Mouse (Mus musculus): ENCODE data around the gene Csn2. TPM values are rescaled to one million over a fixed set of nuclear protein-coding genes. Genes with fewer than 3 reads are reported as not detected.

Gene Csn2
- polyA plus RNA-seq (2016; fragmentation: Nextera tagmentation; extraction: Ambion mirVana), result not detected in 2 replicates

DNA sequence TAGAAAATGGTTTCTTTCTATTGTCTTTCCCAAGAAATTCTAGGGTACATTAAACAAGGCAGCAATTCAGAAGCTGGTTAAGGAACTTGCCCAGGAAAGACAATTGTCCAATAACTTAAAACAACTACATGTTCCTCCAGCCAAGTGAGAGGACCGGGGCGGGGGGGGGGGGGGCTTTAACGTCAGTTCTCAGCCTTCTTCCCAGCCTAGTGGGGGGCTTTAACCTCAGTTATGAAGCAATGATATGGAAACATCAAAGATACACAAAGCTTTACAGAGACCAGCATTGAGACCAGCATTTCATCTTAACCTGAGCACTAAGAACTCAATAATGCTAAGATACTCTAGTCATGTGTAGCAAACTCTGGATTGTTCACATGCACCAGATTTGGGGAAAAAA is at the start of gene Csn2:
TSS of gene Csn2 (minus strand) at position 101 of the 400 bp plus-strand sequence.
- Histone ChIP-seq H3K36me3 (no peaks in the 10 kb centered on the region), H3K4me1 (no peaks in the 10 kb centered on the region), H3K27me3 (replicated peaks) (no peaks in the 10 kb centered on the region), H3K9me3 (replicated peaks) (no peaks in the 10 kb centered on the region), H3K9ac (no peak within 1 kb of the TSS), H3K4me3 (no peak within 1 kb of the TSS), H3K4me2 (no peak within 1 kb of the TSS), H3K27ac (no peak within 1 kb of the TSS)
- WGBS (ENCODE audit: insufficient replicate concordance), result 59% methylated on average over 3 of the region's 3 CpGs
- no peak for ATAC-seq

- no peak overlapping the region for H3K4me3 ChIP-seq
- no peaks in the 10 kb centered on the region for H3K9me3 ChIP-seq (replicated peaks)
- H3K4me2 ChIP-seq, result no peak overlapping the region
- H3K27me3 ChIP-seq (replicated peaks), result no peaks in the 10 kb centered on the region
- no peak overlapping the region for H3K9ac ChIP-seq
- no peak overlapping the region for H3K27ac ChIP-seq
- H3K4me1 ChIP-seq, result no peaks in the 10 kb centered on the region
- no peak for ATAC-seq
- no peaks in the 10 kb centered on the region for H3K36me3 ChIP-seq
Observed at GRCm38 (mm10) chr5:87734821-87735220, 35.4 kb upstream of the Csn2 start.

DNA sequence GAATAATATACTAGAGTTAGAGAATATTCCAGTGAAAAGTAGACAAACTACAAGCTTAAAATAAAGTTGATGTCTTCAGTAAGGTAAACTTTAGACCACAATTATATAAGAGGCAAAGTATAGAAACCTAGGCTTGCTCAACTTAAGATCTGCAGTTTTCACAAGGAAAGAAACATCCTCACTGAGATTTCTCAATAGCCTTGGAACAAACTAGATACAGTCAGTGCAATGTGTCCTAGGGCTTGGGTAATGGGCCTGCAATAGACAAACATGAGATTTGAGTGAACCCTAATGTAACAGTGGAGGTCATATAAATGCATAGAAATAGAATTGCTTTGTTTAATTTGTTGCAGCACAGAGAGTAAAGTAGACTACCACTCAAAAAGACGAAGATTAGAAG is 6.5 kb upstream of the Csn2 start:
- Histone ChIP-seq H3K9ac (no peak overlapping the region), H3K36me3 (no peaks in the 10 kb centered on the region), H3K4me2 (no peak overlapping the region), H3K9me3 (replicated peaks) (no peaks in the 10 kb centered on the region), H3K27me3 (replicated peaks) (no peaks in the 10 kb centered on the region), H3K4me1 (no peaks in the 10 kb centered on the region), H3K4me3 (no peak overlapping the region), H3K27ac (no peak overlapping the region)
- no peak for ATAC-seq
- 28% methylated on average over 1 of the region's 1 CpGs for WGBS (ENCODE audit: insufficient replicate concordance)

- H3K27me3 ChIP-seq (replicated peaks), result no peaks in the 10 kb centered on the region
- H3K4me1 ChIP-seq, result no peaks in the 10 kb centered on the region
- H3K4me2 ChIP-seq, result no peak within 1 kb of the TSS
- H3K9me3 ChIP-seq (replicated peaks), result no peaks in the 10 kb centered on the region
- H3K36me3 ChIP-seq, result no peaks in the 10 kb centered on the region
- no peak within 1 kb of the TSS for H3K4me3 ChIP-seq
- no peak for ATAC-seq
- no peak within 1 kb of the TSS for H3K9ac ChIP-seq
- no peak within 1 kb of the TSS for H3K27ac ChIP-seq
Observed at GRCm38 (mm10) chr5:87665908-87666307, 33.5 kb downstream of the Csn2 start, which contains the start of gene Csn1s1. Gene Csn1s1 (plus strand): TSS chr5:87666208.

DNA sequence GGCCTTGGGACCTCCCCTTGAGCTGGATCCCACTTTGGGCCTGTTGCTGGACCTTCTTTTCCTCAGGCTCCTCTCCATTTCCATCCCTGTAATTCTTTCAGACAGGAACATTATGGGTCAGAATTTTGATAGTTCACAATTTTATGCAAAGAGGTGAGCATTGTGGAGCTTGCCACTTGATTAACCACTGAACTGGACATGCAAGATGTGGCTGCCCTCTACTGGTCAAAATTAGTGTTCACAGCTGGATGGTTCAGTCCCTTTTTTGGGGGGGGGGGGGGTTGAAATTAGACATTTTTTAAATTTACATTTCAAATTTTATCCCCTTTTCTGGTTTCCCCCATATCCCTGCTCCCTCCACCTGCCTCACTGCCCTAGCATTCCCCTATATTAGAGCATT is 56.6 kb downstream of the Csn2 start:
- Histone ChIP-seq H3K36me3 (no peaks in the 10 kb centered on the region), H3K4me1 (no peaks in the 10 kb centered on the region), H3K27me3 (replicated peaks) (no peaks in the 10 kb centered on the region), H3K9me3 (replicated peaks) (no peaks in the 10 kb centered on the region), H3K4me3 (no peak overlapping the region), H3K4me2 (no peak overlapping the region), H3K27ac (no peak overlapping the region), H3K9ac (no peak overlapping the region)
- ATAC-seq, result no peak

Other genes starting within 250 kb of the Csn2 start
- not detected in 2 replicates for gene Ugt2a2, start 217.4 kb downstream of the Csn2 start, polyA plus RNA-seq (2016; fragmentation: Nextera tagmentation; extraction: Ambion mirVana)
- gene Gm43638, start 212.8 kb downstream of the Csn2 start, polyA plus RNA-seq (2016; fragmentation: Nextera tagmentation; extraction: Ambion mirVana), result not detected in 2 replicates
- not detected in 2 replicates for gene Ugt2a1, start 208.8 kb downstream of the Csn2 start, polyA plus RNA-seq (2016; fragmentation: Nextera tagmentation; extraction: Ambion mirVana)
- gene Sult1b1, start 161.4 kb downstream of the Csn2 start, polyA plus RNA-seq (2016; fragmentation: Nextera tagmentation; extraction: Ambion mirVana), result 0.48 and 0.64 TPM in 2 replicates
- gene Sult1d1, start 130.6 kb downstream of the Csn2 start, polyA plus RNA-seq (2016; fragmentation: Nextera tagmentation; extraction: Ambion mirVana), result 0.89 and 1.0 TPM in 2 replicates
- not detected in 2 replicates for gene Sult1e1, start 108.0 kb downstream of the Csn2 start, polyA plus RNA-seq (2016; fragmentation: Nextera tagmentation; extraction: Ambion mirVana)
- not detected in 2 replicates for gene Csn1s1, start 33.4 kb downstream of the Csn2 start, polyA plus RNA-seq (2016; fragmentation: Nextera tagmentation; extraction: Ambion mirVana)
- gene Csn1s2a, start 74.9 kb upstream of the Csn2 start, polyA plus RNA-seq (2016; fragmentation: Nextera tagmentation; extraction: Ambion mirVana), result not detected in 2 replicates
- gene Csn1s2b, start 108.5 kb upstream of the Csn2 start, polyA plus RNA-seq (2016; fragmentation: Nextera tagmentation; extraction: Ambion mirVana), result not detected in 2 replicates
- gene Prr27, start 126.1 kb upstream of the Csn2 start, polyA plus RNA-seq (2016; fragmentation: Nextera tagmentation; extraction: Ambion mirVana), result not detected in 2 replicates
- gene Odam, start 185.4 kb upstream of the Csn2 start, polyA plus RNA-seq (2016; fragmentation: Nextera tagmentation; extraction: Ambion mirVana), result not detected in 2 replicates
- 0.12 TPM in 1 of 2 replicates, not detected in the other for gene Csn3, start 225.9 kb upstream of the Csn2 start, polyA plus RNA-seq (2016; fragmentation: Nextera tagmentation; extraction: Ambion mirVana)

All from liver, embryonic 12.5 days (tissue).